Mouse (Mus musculus): ENCODE measurements around the gene Fgf7. TPM values are rescaled to one million over a fixed set of nuclear protein-coding genes. Genes with fewer than 3 reads are reported as not detected.
A peak's percentile ranks its signal among the peaks of the same experiment; 100 is the strongest.

Fgf7 gene
- polyA plus RNA-seq (2014; fragmentation: Nextera tagmentation; extraction: Ambion mirVana): 0.18 and 0.28 TPM in 2 replicates

DNA sequence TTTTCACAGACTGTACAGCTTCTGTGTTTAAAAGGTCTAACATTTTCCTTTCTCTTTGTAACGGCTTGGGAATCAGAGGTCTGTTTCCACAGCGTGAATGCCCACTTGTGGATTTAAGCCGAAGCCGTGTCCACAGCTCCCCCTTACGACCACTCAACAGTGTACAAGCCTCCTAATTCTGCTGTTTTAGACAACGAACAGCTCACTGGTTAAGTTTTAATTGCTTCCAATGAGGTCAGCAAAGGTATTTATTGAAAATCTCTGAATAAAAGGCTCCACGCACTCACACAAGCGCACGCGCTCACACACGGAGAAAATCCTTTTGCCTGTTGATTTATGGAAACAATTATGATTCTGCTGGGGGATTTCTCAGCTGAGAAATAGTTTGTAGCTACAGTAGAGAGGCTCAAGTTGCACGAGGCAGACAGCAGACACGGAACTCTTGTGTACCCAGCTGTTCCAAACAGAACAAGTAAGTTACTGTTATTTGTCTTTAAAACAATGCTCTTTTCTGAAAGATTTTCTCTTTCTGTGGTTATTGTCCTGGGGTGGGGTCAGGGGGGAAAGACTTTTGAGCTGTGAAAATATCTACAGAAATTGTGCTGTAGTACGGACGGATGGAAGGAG, at the start of gene Fgf7:
TSS of gene Fgf7 (plus strand) at position 280 of the 627 bp plus-strand sequence.
- no peak within 1 kb of the TSS for H3K4me2 ChIP-seq (ENCODE audit: low read length)
- DNase-seq (peak; percentile 63), ATAC-seq (ENCODE audit: low FRiP score, low TSS enrichment) (no peak)
- H3K4me3 ChIP-seq (replicated peaks; ENCODE audit: low read depth, low read length): no peak within 1 kb of the TSS
- no peaks in the 10 kb centered on the region for H3K27me3 ChIP-seq (ENCODE audit: control insufficient read depth, insufficient read depth, low read length)
- WGBS: 75% methylated on average over 15 of the region's 15 CpGs
- no peaks in the 10 kb centered on the region for H3K36me3 ChIP-seq (ENCODE audit: control insufficient read depth, insufficient read depth, low read length)
- no peaks in the 10 kb centered on the region for H3K4me1 ChIP-seq (ENCODE audit: control insufficient read depth, insufficient read depth, low read length)
- H3K27ac ChIP-seq (replicated peaks; ENCODE audit: low read depth, low read length): no peak within 1 kb of the TSS
- H3K9ac ChIP-seq (replicated peaks; ENCODE audit: low read length): no peak within 1 kb of the TSS
- H3K9me3 ChIP-seq (ENCODE audit: control insufficient read depth, low read length): no peaks in the 10 kb centered on the region

DNA sequence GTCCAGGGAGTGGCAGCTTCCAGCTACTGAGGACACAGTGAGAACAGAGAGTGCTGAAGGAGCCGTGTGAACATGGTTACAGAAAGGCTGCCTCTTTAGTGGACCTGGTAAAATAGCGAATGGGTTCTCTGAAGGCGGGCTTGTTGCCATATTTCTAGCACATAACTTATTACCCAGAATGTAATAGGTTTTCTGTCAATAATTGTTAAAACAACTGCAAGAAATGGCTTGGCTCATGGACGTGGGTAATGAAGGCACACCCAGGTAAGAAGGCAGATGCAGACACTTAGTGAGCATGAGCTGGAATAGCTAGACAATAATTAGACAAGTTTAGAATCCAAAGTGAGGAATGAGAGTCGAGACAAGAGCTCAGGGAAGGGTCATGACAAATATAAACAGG, 32.2 kb upstream of the Fgf7 start:
- no peak for DNase-seq
- H3K9me3 ChIP-seq (ENCODE audit: control insufficient read depth, low read length): no peaks in the 10 kb centered on the region
- H3K4me1 ChIP-seq (ENCODE audit: control insufficient read depth, insufficient read depth, low read length): no peaks in the 10 kb centered on the region
- H3K4me3 ChIP-seq (replicated peaks; ENCODE audit: low read depth, low read length): no peak overlapping the region
- no peak overlapping the region for H3K27ac ChIP-seq (replicated peaks; ENCODE audit: low read depth, low read length)
- ATAC-seq (ENCODE audit: low FRiP score, low TSS enrichment): no peak
- 79% methylated on average over 5 of the region's 5 CpGs for WGBS
- no peaks in the 10 kb centered on the region for H3K27me3 ChIP-seq (ENCODE audit: control insufficient read depth, insufficient read depth, low read length)
- H3K4me2 ChIP-seq (ENCODE audit: low read length): no peak overlapping the region
- no peaks in the 10 kb centered on the region for H3K36me3 ChIP-seq (ENCODE audit: control insufficient read depth, insufficient read depth, low read length)
- no peak overlapping the region for H3K9ac ChIP-seq (replicated peaks; ENCODE audit: low read length)

DNA sequence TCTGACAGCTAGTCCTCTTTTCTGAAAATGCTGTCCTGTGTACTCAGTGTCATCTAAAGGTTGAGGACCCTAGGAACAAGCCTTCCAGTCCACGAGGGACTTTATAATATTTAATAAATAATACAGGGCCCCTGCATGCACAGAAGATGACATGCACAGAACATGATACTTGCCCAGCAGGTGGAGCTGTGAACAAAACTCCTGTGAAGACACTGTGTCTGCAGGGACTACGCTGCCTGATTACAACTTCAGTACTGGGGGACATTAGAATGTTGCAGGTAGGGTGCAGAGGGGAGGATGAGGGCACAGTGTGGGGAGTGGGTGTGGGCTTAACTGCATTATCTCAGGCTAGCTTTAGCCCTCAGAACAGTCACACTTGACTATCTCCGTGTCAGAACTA, 28.4 kb upstream of the Fgf7 start:
- no peaks in the 10 kb centered on the region for H3K36me3 ChIP-seq (ENCODE audit: control insufficient read depth, insufficient read depth, low read length)
- DNase-seq: peak; percentile 81
- H3K4me3 ChIP-seq (replicated peaks; ENCODE audit: low read depth, low read length): no peak overlapping the region
- H3K4me1 ChIP-seq (ENCODE audit: control insufficient read depth, insufficient read depth, low read length): no peaks in the 10 kb centered on the region
- H3K27me3 ChIP-seq (ENCODE audit: control insufficient read depth, insufficient read depth, low read length): no peaks in the 10 kb centered on the region
- H3K9ac ChIP-seq (replicated peaks; ENCODE audit: low read length): no peak overlapping the region
- whole genome bisulfite sequencing: 47% methylated on average over 3 of the region's 3 CpGs
- no peaks in the 10 kb centered on the region for H3K9me3 ChIP-seq (ENCODE audit: control insufficient read depth, low read length)
- ATAC-seq (ENCODE audit: low FRiP score, low TSS enrichment): peak; percentile 37
- no peak overlapping the region for H3K27ac ChIP-seq (replicated peaks; ENCODE audit: low read depth, low read length)
- no peak overlapping the region for H3K4me2 ChIP-seq (ENCODE audit: low read length)

DNA sequence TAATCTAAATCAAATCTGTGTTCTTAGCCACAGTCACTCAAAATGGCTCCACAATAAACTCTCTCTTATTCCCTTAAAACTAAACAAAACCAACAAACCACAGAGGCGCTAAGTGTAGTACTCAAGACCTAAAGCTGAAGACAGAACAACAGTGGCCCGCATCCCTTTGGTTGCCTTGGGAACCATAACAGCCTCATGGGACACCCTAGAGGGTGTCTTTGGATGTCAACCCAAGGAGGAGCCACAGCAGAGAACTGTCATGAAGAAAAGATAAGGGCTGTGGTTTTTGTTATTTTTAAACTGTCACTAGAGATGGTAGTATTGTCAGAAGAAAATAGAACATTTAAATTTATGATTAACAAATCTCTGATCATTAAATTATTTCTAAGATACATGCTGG, 27.7 kb upstream of the Fgf7 start:
- H3K4me3 ChIP-seq (replicated peaks; ENCODE audit: low read depth, low read length): no peak overlapping the region
- H3K27me3 ChIP-seq (ENCODE audit: control insufficient read depth, insufficient read depth, low read length): no peaks in the 10 kb centered on the region
- DNase-seq: no peak
- ATAC-seq (ENCODE audit: low FRiP score, low TSS enrichment): no peak
- H3K36me3 ChIP-seq (ENCODE audit: control insufficient read depth, insufficient read depth, low read length): no peaks in the 10 kb centered on the region
- H3K9me3 ChIP-seq (ENCODE audit: control insufficient read depth, low read length): no peaks in the 10 kb centered on the region
- no peak overlapping the region for H3K4me2 ChIP-seq (ENCODE audit: low read length)
- H3K27ac ChIP-seq (replicated peaks; ENCODE audit: low read depth, low read length): no peak overlapping the region
- H3K9ac ChIP-seq (replicated peaks; ENCODE audit: low read length): no peak overlapping the region
- WGBS: 46% methylated on average over 2 of the region's 2 CpGs
- H3K4me1 ChIP-seq (ENCODE audit: control insufficient read depth, insufficient read depth, low read length): no peaks in the 10 kb centered on the region

DNA sequence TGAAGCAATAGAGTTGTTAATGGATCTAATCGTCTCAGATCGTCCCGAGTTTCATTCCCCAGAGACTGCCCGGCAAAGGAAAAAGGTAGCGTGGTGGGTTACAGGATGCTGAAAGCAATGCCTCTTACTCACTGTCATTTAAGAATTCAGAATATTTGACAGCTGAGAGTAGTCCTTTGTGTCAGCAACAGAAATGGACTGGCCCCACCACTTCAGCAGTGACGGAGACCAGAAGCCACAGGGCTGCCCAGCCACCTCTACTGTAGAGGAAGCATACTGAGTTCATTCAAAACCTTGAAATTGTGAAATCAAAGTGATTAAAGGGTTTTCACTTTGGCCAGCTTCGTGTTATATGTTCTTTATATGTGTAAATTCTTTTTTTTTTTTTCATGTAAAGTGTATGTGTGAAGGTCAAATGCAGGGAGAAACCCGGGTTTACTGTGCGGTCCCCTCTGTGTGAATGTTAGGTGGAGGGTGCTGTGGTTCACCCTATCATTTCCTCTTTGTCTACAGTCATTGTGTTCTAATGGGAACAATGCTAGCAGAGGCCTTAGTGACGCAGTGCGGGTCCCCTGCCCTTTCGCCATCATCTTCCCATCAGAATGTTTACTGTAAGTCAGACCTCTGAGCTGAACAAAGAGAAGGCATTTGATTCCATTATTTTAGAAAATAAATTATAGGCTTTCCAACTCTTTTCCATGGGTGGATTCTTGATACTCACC, 19.3 kb upstream of the Fgf7 start:
- WGBS: 22% methylated on average over 12 of the region's 12 CpGs
- peak; percentile 60; the same call in 1 of the 2 replicates for ATAC-seq (ENCODE audit: low FRiP score, low TSS enrichment)
- Histone ChIP-seq H3K4me1 (ENCODE audit: control insufficient read depth, insufficient read depth, low read length) (peaks cover 19% of the 10 kb centered on the region), H3K9me3 (ENCODE audit: control insufficient read depth, low read length) (no peaks in the 10 kb centered on the region), H3K36me3 (ENCODE audit: control insufficient read depth, insufficient read depth, low read length) (no peaks in the 10 kb centered on the region), H3K27ac (replicated peaks; ENCODE audit: low read depth, low read length) (peak overlapping the region; percentile 65), H3K9ac (replicated peaks; ENCODE audit: low read length) (no peak overlapping the region), H3K4me3 (replicated peaks; ENCODE audit: low read depth, low read length) (no peak overlapping the region), H3K4me2 (ENCODE audit: low read length) (no peak overlapping the region; the same call in 1 of the 2 replicates), H3K27me3 (ENCODE audit: control insufficient read depth, insufficient read depth, low read length) (no peaks in the 10 kb centered on the region)
- peak; percentile 46 for DNase-seq

DNA sequence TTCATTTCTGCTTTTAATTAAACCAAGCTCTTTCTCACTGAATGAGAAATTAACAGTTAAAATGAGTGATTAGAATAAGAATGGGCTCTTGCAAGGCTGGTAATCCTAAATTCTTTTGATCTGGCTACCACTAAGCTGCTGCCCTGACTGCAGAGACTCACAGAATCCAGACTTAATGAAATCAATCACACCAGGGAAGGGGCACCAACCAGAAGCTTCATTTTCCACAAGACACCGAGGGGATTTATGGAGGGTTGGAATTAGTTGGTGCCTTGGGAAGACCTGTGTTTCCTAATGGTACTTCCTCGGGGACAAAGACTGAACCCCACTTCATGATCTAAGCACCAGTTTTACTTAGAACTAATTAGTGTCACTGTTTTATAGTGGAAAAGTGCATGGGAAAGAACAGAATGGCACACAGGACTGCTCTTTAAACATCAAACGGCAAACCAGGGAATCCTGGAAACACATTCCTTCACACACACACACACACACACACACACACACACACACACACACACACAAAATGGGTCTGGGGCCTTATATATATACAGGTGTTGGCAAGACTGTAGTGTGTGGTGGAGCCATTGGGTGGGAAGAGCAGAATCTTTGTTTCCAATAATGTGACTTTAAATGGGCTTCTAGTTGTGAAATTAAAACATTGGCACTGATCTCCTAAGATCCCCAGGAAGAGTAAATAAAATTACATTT, 18.5 kb upstream of the Fgf7 start:
- Histone ChIP-seq H3K4me3 (replicated peaks; ENCODE audit: low read depth, low read length) (no peak overlapping the region), H3K4me2 (ENCODE audit: low read length) (no peak overlapping the region), H3K9me3 (ENCODE audit: control insufficient read depth, low read length) (no peaks in the 10 kb centered on the region), H3K36me3 (ENCODE audit: control insufficient read depth, insufficient read depth, low read length) (no peaks in the 10 kb centered on the region), H3K27ac (replicated peaks; ENCODE audit: low read depth, low read length) (peak overlapping the region; percentile 65; the same call in 1 of the 2 replicates), H3K4me1 (ENCODE audit: control insufficient read depth, insufficient read depth, low read length) (peaks cover 19% of the 10 kb centered on the region), H3K9ac (replicated peaks; ENCODE audit: low read length) (no peak overlapping the region), H3K27me3 (ENCODE audit: control insufficient read depth, insufficient read depth, low read length) (no peaks in the 10 kb centered on the region)
- 12% methylated on average over 3 of the region's 3 CpGs for WGBS
- peak; percentile 64; the same call in 1 of the 2 replicates for ATAC-seq (ENCODE audit: low FRiP score, low TSS enrichment)
- peak; percentile 67 for DNase-seq

DNA sequence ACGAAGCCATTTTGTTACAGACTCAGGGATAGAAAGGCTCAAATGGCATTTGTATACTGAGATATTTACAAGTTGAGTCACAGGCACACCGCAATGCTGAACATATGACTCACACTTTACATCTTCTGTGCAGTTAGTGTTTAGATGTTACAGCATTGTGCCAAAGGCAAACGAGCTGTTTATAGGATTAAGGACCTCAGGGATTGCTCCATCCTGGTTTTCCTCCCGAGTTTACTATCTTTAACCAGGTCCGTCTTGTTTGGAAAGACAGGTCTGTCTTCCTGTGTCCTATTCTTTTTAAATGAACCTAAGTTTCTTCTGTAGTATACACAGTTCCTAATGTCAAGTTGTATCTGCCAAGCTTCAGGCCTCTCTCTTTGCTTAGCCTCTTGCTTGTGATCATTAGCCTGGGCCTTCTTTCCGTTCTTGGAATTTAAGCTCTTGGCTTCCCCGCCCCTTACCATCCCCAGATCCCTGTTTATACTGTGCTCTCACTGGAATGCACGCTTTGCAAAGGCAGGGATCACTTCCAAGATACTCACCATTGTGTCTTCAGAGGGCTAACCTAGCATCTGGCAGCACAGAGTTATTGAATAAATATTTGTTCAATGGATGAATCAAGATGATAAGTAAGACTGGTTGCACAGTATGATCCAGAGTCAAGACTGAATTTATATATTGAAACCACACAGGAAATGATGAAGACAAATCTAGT, 3.1 kb upstream of the Fgf7 start:
- Histone ChIP-seq H3K27ac (replicated peaks; ENCODE audit: low read depth, low read length) (no peak overlapping the region), H3K4me1 (ENCODE audit: control insufficient read depth, insufficient read depth, low read length) (no peaks in the 10 kb centered on the region), H3K9me3 (ENCODE audit: control insufficient read depth, low read length) (no peaks in the 10 kb centered on the region), H3K36me3 (ENCODE audit: control insufficient read depth, insufficient read depth, low read length) (no peaks in the 10 kb centered on the region), H3K4me3 (replicated peaks; ENCODE audit: low read depth, low read length) (no peak overlapping the region), H3K27me3 (ENCODE audit: control insufficient read depth, insufficient read depth, low read length) (no peaks in the 10 kb centered on the region), H3K4me2 (ENCODE audit: low read length) (no peak overlapping the region), H3K9ac (replicated peaks; ENCODE audit: low read length) (no peak overlapping the region)
- ATAC-seq (ENCODE audit: low FRiP score, low TSS enrichment): no peak
- no peak for DNase-seq
- 66% methylated on average over 8 of the region's 8 CpGs for WGBS

DNA sequence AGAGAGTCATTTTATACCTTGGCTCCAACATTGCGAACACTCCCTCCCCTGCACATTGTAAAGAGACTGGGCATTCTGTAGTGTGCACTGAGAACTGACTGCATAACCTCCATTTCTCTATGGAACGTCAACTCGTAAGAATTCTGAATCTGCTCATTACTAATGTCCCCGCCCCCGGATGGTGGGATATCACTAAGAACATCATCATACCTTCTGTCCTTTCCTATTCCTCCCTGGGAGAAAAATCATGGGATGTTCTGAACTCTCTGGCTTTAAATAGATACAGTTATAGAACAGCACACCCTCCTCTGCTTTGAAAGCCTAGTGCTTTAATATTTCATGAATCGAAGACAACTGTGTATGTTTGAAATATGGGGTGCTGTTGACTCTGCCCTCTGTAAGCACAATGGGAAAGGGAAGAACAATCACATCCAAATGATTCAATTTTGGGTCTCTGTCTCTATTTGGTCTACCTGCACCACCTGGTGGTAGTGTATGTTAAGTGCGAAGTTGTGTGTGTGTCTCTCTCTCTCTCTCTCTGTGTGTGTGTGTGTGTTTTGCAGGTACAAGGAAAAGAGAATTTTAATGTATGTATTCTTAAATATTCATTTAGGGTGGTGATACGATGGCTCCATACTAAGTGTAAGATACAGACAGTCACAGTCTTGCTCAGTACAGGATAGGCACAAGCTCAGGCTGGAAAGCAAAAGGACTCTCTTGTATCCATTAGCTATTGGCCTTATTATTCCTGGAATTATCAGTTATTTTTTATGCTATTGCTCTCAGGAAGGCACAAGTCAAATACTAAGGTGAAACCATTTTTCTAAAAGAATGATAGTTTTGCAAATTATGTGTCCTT, 1.1 kb upstream of the Fgf7 start:
- no peaks in the 10 kb centered on the region for H3K27me3 ChIP-seq (ENCODE audit: control insufficient read depth, insufficient read depth, low read length)
- H3K36me3 ChIP-seq (ENCODE audit: control insufficient read depth, insufficient read depth, low read length): no peaks in the 10 kb centered on the region
- H3K4me3 ChIP-seq (replicated peaks; ENCODE audit: low read depth, low read length): no peak overlapping the region
- DNase-seq (peak; percentile 74), ATAC-seq (ENCODE audit: low FRiP score, low TSS enrichment) (peak; percentile 34; the same call in 1 of the 2 replicates)
- no peaks in the 10 kb centered on the region for H3K9me3 ChIP-seq (ENCODE audit: control insufficient read depth, low read length)
- no peak overlapping the region for H3K4me2 ChIP-seq (ENCODE audit: low read length)
- H3K27ac ChIP-seq (replicated peaks; ENCODE audit: low read depth, low read length): no peak overlapping the region
- 81% methylated on average over 8 of the region's 8 CpGs for WGBS
- no peaks in the 10 kb centered on the region for H3K4me1 ChIP-seq (ENCODE audit: control insufficient read depth, insufficient read depth, low read length)
- H3K9ac ChIP-seq (replicated peaks; ENCODE audit: low read length): no peak overlapping the region

Measured in midbrain, embryonic 14.5 days (tissue).